Mouse (Mus musculus): ENCODE data around the gene Syn3.
"Not testable (repeated sequence)": the region's sequence is repeated elsewhere in the genome, so short reads cannot be mapped to it uniquely, and the experiment has no call there.

DNA sequence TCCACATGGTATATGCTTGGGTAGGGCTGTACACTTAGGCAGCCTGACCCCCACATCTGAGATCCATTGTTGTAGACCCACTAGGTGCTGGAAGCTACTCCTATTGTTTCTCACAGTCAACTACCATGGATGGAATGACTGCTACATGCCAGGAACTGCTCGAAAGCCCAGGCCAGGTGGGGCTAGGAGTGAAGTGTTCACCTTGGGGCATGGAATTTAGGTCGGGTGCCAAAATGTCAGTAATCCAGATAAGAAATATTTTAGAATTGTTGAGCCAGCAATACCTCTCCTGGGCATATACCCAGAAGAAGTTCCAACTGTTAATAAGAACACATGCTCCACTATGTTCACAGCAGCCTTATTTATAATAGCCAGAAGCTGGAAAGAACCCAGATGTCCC, 119.9 kb downstream of the Syn3 start:
- not testable (repeated sequence) for TF ChIP-seq POLR2A (IDR thresholded peaks at IDR 0.05; ENCODE audit: control insufficient read depth, extremely low read depth, insufficient read depth, low read length, poor library complexity); CTCF (IDR thresholded peaks at IDR 0.05; ENCODE audit: borderline replicate concordance, control insufficient read depth, extremely low read depth, insufficient read depth, low read length, poor library complexity)

Measured in thymus, adult 2 months (tissue).